Mouse (Mus musculus) midbrain, postnatal 0 days (tissue): ENCODE results near the gene Arhgef15. TPM values are rescaled to one million over a fixed set of nuclear protein-coding genes. Genes with fewer than 3 reads are reported as not detected.

Experiments used
- ATAC-seq: fragments of 200-750 bp; cut with Nextera tagmentation; 2 replicates; pipeline ENCODE4 v1.8.0; 2017; ENCODE audit warnings: moderate number of reproducible peaks, mild to moderate bottlenecking, moderate TSS enrichment, moderate library complexity; ENCODE audit not compliant: low FRiP score
- DNase-seq: peaks from one replicate; pipeline ENCODE4 v3.0.0-alpha.2; 2015; ENCODE audit warnings: low spot score
- H3K27ac ChIP-seq: fragments of 300-500 bp; sonication (generic); 2 replicates; pipeline ENCODE4 v1.5.1; 2014; ENCODE audit warnings: low read depth, mild to moderate bottlenecking, low read length, mixed read lengths
- H3K27me3 ChIP-seq: fragments of 300-500 bp; sonication (generic); 2 replicates; pipeline ENCODE4 v1.6.1; 2014; ENCODE audit warnings: low read length, control low read depth, mixed read lengths; ENCODE audit not compliant: insufficient read depth
- H3K36me3 ChIP-seq: fragments of 300-500 bp; sonication (generic); 2 replicates; pipeline ENCODE4 v1.6.1; 2014; ENCODE audit warnings: low read length, control low read depth, mixed read lengths; ENCODE audit not compliant: insufficient read depth
- H3K4me1 ChIP-seq: fragments of 300-500 bp; sonication (generic); 2 replicates; pipeline ENCODE4 v1.6.1; 2014; ENCODE audit warnings: mild to moderate bottlenecking, control low read depth, antibody characterized with exemption, low read length, mixed read lengths; ENCODE audit not compliant: insufficient read depth
- H3K4me2 ChIP-seq: fragments of 300-500 bp; sonication (generic); 2 replicates; pipeline ENCODE4 v1.6.1; 2014; ENCODE audit warnings: low read depth, mild to moderate bottlenecking, low read length, mixed read lengths; ENCODE audit not compliant: poor library complexity, severe bottlenecking
- H3K4me3 ChIP-seq: fragments of 300-500 bp; sonication (generic); 2 replicates; pipeline ENCODE4 v1.5.1; 2014; ENCODE audit warnings: low read depth, mild to moderate bottlenecking, low read length, moderate library complexity
- H3K9ac ChIP-seq: fragments of 300-500 bp; sonication (generic); replicated peaks from 2 replicates; pipeline ENCODE4 v1.6.1; 2014; ENCODE audit warnings: mild to moderate bottlenecking, low read length, moderate library complexity, mixed read lengths; ENCODE audit not compliant: poor library complexity, severe bottlenecking
- H3K9me3 ChIP-seq: fragments of 300-500 bp; sonication (generic); 2 replicates; pipeline ENCODE4 v1.6.1; 2016; ENCODE audit warnings: low read length, control low read depth
- CTCF ChIP-seq: IDR thresholded peaks from 2 replicates; pipeline ENCODE4 v1.5.1; 2016; ENCODE audit warnings: antibody characterized with exemption, mild to moderate bottlenecking
- WGBS: fragments of 180-500 bp; shearing (Covaris S2); extraction: QIAGEN DNeasy Blood & Tissue Kit; methylation state at CpG from one replicate; pipeline ENCODE4 v1.1.7; 2014; 5-methylcytosine and 5-hydroxymethylcytosine counted together
- polyA plus RNA-seq: library from polyadenylated mRNA; unstranded; fragments of >200 nt; fragmentation: Nextera tagmentation; extraction: Ambion mirVana; gene quantifications from 2 replicates; pipeline ENCODE4 v1.2.1, GENCODE M21; 2015
- total RNA-seq: library from RNA; depleted of rRNA; stranded (reverse); fragments of >200 nt; gene quantifications from 2 replicates; pipeline ENCODE4 v1.2.3, GENCODE M21; 2014

Gene Arhgef15
- total and polyA plus RNA-seq, 2 experiments from 2014 or later = 23.3 to 27.6 TPM

DNA sequence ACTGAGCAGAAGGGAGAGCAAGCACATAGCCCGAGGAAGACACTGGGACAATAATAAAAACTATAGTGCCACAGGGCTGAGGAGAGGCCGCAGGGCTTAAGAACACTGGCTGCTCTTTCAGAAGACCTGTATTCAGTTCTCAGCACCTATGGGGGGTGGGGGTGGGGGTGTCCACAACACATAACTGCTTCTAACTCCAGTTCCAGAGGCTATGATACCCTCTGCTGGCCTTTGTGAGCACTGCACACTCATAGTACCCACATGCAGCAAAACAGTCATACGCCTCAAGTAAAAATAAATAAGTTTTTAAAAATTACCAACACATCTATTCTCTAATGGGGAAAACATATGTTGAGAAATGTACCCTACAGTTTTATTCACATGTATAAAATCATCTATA, 37.1 kb upstream of the Arhgef15 start:
- no peak for ATAC-seq
- 98% methylated on average over 3 of the region's 3 CpGs for WGBS
- peak; percentile 45 for TF ChIP-seq CTCF
- no peak for DNase-seq
- H3K27ac ChIP-seq = no peak overlapping the region
- no peaks in the 10 kb centered on the region for H3K4me1 ChIP-seq
- peaks cover 67% of the 10 kb centered on the region for H3K36me3 ChIP-seq
- no peaks in the 10 kb centered on the region for H3K9me3 ChIP-seq
- H3K9ac ChIP-seq = no peak overlapping the region
- H3K27me3 ChIP-seq = no peaks in the 10 kb centered on the region
- no peak overlapping the region for H3K4me3 ChIP-seq
- no peak overlapping the region for H3K4me2 ChIP-seq

- DNase-seq = peak; percentile 11
- no peak overlapping the region for H3K27ac ChIP-seq
Observed at GRCm38 (mm10) chr11:68993122-68993521, 35.8 kb upstream of the Arhgef15 start.

GRCm38 (mm10) chr11:68988341-68988740, 31.1 kb upstream of the Arhgef15 start:
- peaks cover 52% of the 10 kb centered on the region for H3K36me3 ChIP-seq
- no peak overlapping the region for H3K4me2 ChIP-seq
- H3K27ac ChIP-seq = no peak overlapping the region
- DNase-seq (no peak), ATAC-seq (no peak)
- no peaks in the 10 kb centered on the region for H3K27me3 ChIP-seq
- H3K4me1 ChIP-seq = no peaks in the 10 kb centered on the region
- no peak overlapping the region for H3K9ac ChIP-seq
- no peaks in the 10 kb centered on the region for H3K9me3 ChIP-seq
- no peak for TF ChIP-seq CTCF
- 91% methylated on average over 17 of the region's 17 CpGs for WGBS
- no peak overlapping the region for H3K4me3 ChIP-seq

More at GRCm38 (mm10) chr11:68993122-68993521, 35.8 kb upstream of the Arhgef15 start:
- Histone ChIP-seq H3K4me1 (no peaks in the 10 kb centered on the region), H3K4me3 (no peak overlapping the region), H3K9ac (no peak overlapping the region), H3K9me3 (no peaks in the 10 kb centered on the region), H3K4me2 (no peak overlapping the region), H3K27me3 (no peaks in the 10 kb centered on the region), H3K36me3 (peaks cover 66% of the 10 kb centered on the region)
- 86% methylated on average over 7 of the region's 7 CpGs for WGBS
- TF ChIP-seq CTCF = no peak
- ATAC-seq = no peak

- H3K27ac ChIP-seq = no peak overlapping the region
- 79% methylated on average over 11 of the region's 11 CpGs for WGBS
- no peak for ATAC-seq
- no peak for TF ChIP-seq CTCF
- no peak overlapping the region for H3K4me2 ChIP-seq
- no peaks in the 10 kb centered on the region for H3K9me3 ChIP-seq
- no peak overlapping the region for H3K9ac ChIP-seq
- peaks cover 42% of the 10 kb centered on the region for H3K36me3 ChIP-seq
- H3K4me1 ChIP-seq = no peaks in the 10 kb centered on the region
- peak; percentile 63 for DNase-seq
- no peaks in the 10 kb centered on the region for H3K27me3 ChIP-seq
- H3K4me3 ChIP-seq = no peak overlapping the region
Observed at GRCm38 (mm10) chr11:68987365-68987882, 30.1 kb upstream of the Arhgef15 start.

- DNase-seq (peak; percentile 83), ATAC-seq (peak; percentile 47; the same call in 1 of the 2 replicates)
- peak; percentile 95 for TF ChIP-seq CTCF
- H3K9ac ChIP-seq = no peak overlapping the region
- no peak overlapping the region for H3K4me2 ChIP-seq
- H3K9me3 ChIP-seq = no peaks in the 10 kb centered on the region
- no peaks in the 10 kb centered on the region for H3K27me3 ChIP-seq
- H3K4me3 ChIP-seq = no peak overlapping the region
- no peak overlapping the region for H3K27ac ChIP-seq
- H3K4me1 ChIP-seq = no peaks in the 10 kb centered on the region
- 30% methylated on average over 4 of the region's 4 CpGs for WGBS
- peaks cover 7% of the 10 kb centered on the region for H3K36me3 ChIP-seq
Observed at GRCm38 (mm10) chr11:68982639-68983369, 25.5 kb upstream of the Arhgef15 start.

DNA sequence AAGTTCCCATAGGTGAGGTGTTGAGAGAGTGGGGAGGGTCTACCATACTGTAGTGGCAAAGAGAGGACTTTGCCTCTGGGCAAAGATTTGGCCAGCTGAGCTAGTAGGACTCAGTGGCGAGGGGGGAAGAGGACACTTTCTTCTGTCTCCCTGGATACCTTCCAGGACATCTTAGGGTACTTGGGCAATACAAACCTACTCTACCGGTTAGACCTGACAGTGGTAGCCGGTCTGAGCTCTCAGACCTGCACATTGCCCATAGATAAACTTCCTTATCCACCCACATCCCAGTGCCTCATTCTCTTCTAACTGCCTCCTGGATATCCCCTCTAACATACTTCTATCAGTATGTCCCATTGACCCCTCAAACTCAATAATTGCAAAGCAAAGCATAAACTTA, 23.6 kb upstream of the Arhgef15 start:
- Histone ChIP-seq H3K27ac (no peak overlapping the region), H3K27me3 (no peaks in the 10 kb centered on the region), H3K4me3 (no peak overlapping the region), H3K9me3 (no peaks in the 10 kb centered on the region), H3K4me2 (no peak overlapping the region), H3K4me1 (no peaks in the 10 kb centered on the region), H3K9ac (no peak overlapping the region), H3K36me3 (no peaks in the 10 kb centered on the region; the same call in 1 of the 2 replicates)
- 73% methylated on average over 3 of the region's 3 CpGs for WGBS
- TF ChIP-seq CTCF = no peak
- DNase-seq (no peak), ATAC-seq (no peak)
